Mouse (Mus musculus) liver, embryonic 11.5 days (tissue): ENCODE measurements around the gene Mplkip. TPM values are rescaled to one million over a fixed set of nuclear protein-coding genes. Genes with fewer than 3 reads are reported as not detected.

Experiments used
- ATAC-seq: fragments of 200-750 bp; cut with Nextera tagmentation; replicated peaks from 2 replicates; pipeline ENCODE4 v1.8.0; 2017; ENCODE audit warnings: moderate number of reproducible peaks, mild to moderate bottlenecking, moderate TSS enrichment, moderate library complexity; ENCODE audit not compliant: low FRiP score
- DNase-seq: peaks from one replicate; pipeline ENCODE4 v3.0.0-alpha.2; 2017; ENCODE audit warnings: low spot score
- H3K27ac ChIP-seq: fragments of 300-500 bp; sonication (generic); 2 replicates; pipeline ENCODE4 v1.5.1; 2014; ENCODE audit warnings: mild to moderate bottlenecking, low read depth, low read length, control low read depth
- H3K27me3 ChIP-seq: fragments of 300-500 bp; sonication (generic); replicated peaks from 2 replicates; pipeline ENCODE4 v1.6.1; 2014; ENCODE audit warnings: low read length, mixed read lengths; ENCODE audit not compliant: control insufficient read depth, insufficient read depth
- H3K36me3 ChIP-seq: fragments of 300-500 bp; sonication (generic); 2 replicates; pipeline ENCODE4 v1.6.1; 2014; ENCODE audit warnings: mild to moderate bottlenecking, low read length, moderate library complexity, mixed read lengths; ENCODE audit not compliant: control insufficient read depth, insufficient read depth
- H3K4me1 ChIP-seq: fragments of 300-500 bp; sonication (generic); replicated peaks from 2 replicates; pipeline ENCODE4 v1.6.1; 2014; ENCODE audit warnings: low read length, mixed read lengths; ENCODE audit not compliant: control insufficient read depth, insufficient read depth
- H3K4me2 ChIP-seq: fragments of 300-500 bp; sonication (generic); 2 replicates; pipeline ENCODE4 v1.6.1; 2014; ENCODE audit warnings: mild to moderate bottlenecking, control low read depth, moderate library complexity
- H3K4me3 ChIP-seq: fragments of 300-500 bp; sonication (generic); 2 replicates; pipeline ENCODE4 v1.5.1; 2014; ENCODE audit warnings: low read depth, low read length, control low read depth
- H3K9ac ChIP-seq: fragments of 300-500 bp; sonication (generic); 2 replicates; pipeline ENCODE4 v1.6.1; 2014; ENCODE audit warnings: low read depth, low read length, control low read depth
- H3K9me3 ChIP-seq: fragments of 300-500 bp; sonication (generic); 2 replicates; pipeline ENCODE4 v1.6.1; 2016; ENCODE audit warnings: low read length, inconsistent platforms, mixed read lengths; ENCODE audit not compliant: control insufficient read depth
- WGBS: fragments of 180-500 bp; shearing (Covaris S2); extraction: QIAGEN DNeasy Blood & Tissue Kit; methylation state at CpG from one replicate; pipeline ENCODE4 v1.1.7; 2014; 5-methylcytosine and 5-hydroxymethylcytosine counted together
- polyA plus RNA-seq: library from polyadenylated mRNA; unstranded; fragments of >200 nt; fragmentation: Nextera tagmentation; extraction: Ambion mirVana; gene quantifications from 2 replicates; pipeline ENCODE4 v1.2.1, GENCODE M21; 2014

Mplkip gene
- polyA plus RNA-seq, 1 experiment from 2014 or later = 55.7 TPM

DNA sequence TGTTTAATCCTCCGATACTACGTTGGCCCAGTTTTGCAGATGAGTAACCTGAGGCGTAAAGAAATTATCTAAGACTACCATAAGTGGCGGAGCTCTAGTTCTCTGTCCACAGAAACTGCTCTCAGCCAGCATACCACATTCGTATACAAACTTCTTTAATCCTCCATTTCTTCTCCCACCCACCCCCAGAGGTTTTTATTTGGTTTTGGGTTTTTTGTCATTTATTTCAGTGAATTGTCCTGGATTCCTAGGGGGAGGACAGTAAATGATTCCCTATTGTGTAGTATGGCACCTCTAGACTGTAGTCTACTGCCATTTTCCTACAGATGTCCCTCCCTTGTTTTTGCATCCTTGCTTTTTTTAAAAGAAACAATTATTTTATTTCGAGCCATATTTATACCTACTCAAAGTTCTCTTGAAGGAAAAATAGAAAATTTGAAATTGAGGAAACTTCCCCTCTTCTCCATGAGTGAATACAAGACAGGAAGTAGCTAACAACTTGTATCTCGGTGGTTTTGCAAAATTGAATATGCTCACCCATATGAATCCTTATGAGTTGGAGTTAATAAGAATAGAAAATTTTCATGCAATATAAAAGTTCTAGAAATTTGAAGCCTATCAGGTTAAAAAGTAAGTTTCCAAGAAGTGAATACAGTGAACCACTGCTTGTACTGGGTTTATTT, 1.0 kb downstream of the Mplkip start:
- no peak for DNase-seq
- peak overlapping the region; percentile 83 for H3K4me3 ChIP-seq
- H3K36me3 ChIP-seq = no peaks in the 10 kb centered on the region
- H3K27me3 ChIP-seq = no peaks in the 10 kb centered on the region
- H3K9me3 ChIP-seq = no peaks in the 10 kb centered on the region
- H3K4me2 ChIP-seq = peak overlapping the region; percentile 71
- no peak for ATAC-seq
- WGBS = 8% methylated on average over 7 of the region's 7 CpGs
- peak overlapping the region; percentile 92 for H3K27ac ChIP-seq
- peak overlapping the region; percentile 95 for H3K9ac ChIP-seq
- peaks cover 4% of the 10 kb centered on the region; the same call in 1 of the 2 replicates for H3K4me1 ChIP-seq

DNA sequence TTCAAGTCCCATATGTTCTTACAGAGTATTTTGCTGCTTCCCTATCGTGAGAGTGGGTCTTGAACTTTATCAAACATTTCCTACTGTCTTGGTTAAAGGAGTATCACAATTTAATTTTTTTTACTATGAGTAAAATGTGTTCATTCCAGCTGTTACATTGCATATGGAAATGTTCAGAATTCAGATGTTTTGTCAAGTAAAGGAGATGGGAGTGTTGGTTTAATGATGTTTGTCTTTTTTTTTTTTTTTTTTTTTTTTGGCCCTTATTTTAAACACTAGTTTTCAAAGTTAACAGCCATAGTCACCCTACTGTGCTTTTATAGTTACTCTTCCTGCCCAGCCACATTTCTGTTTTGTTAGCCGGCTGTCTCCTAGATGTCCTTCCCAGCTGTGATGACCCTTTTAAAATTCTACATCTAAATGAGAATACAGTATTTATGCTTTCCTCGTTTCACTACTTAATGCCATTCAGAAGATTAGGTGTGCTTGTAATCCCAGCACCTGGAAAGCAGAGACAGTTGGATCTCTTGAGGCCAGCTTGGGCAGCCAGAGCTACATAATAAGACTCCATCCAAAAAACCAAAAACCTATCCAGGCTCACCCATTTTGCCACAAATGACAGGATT, 5.2 kb downstream of the Mplkip start:
- no peak overlapping the region for H3K9ac ChIP-seq
- H3K4me3 ChIP-seq = no peak overlapping the region
- no peak overlapping the region for H3K27ac ChIP-seq
- H3K9me3 ChIP-seq = no peaks in the 10 kb centered on the region
- 86% methylated on average over 3 of the region's 3 CpGs for WGBS
- ATAC-seq (no peak), DNase-seq (no peak)
- no peaks in the 10 kb centered on the region for H3K4me1 ChIP-seq
- no peaks in the 10 kb centered on the region for H3K27me3 ChIP-seq
- no peaks in the 10 kb centered on the region for H3K36me3 ChIP-seq
- H3K4me2 ChIP-seq = no peak overlapping the region

DNA sequence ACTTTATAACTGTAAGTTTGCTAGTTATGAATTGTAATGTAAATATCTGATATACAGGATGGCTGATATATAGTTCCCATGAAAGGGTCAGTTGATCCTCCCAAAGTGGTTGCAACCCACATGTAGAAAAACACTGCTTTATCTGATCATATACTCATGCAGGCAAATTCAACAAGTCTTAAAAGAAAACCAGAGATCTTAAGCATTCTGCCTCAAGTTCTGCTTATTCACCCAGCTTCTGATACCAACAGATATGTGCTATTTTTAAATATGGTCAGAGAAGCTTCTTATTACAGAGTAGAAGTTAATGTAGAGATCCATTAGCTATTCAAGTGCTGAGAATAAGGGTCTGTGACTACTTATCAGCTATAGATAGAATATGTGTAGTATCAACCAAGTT, 6.3 kb downstream of the Mplkip start:
- no peak overlapping the region for H3K9ac ChIP-seq
- no peak for ATAC-seq
- no peaks in the 10 kb centered on the region for H3K9me3 ChIP-seq
- no peaks in the 10 kb centered on the region for H3K36me3 ChIP-seq
- H3K4me1 ChIP-seq = no peaks in the 10 kb centered on the region
- no peak for DNase-seq
- no peak overlapping the region for H3K27ac ChIP-seq
- no peak overlapping the region for H3K4me3 ChIP-seq
- H3K27me3 ChIP-seq = no peaks in the 10 kb centered on the region
- H3K4me2 ChIP-seq = no peak overlapping the region

DNA sequence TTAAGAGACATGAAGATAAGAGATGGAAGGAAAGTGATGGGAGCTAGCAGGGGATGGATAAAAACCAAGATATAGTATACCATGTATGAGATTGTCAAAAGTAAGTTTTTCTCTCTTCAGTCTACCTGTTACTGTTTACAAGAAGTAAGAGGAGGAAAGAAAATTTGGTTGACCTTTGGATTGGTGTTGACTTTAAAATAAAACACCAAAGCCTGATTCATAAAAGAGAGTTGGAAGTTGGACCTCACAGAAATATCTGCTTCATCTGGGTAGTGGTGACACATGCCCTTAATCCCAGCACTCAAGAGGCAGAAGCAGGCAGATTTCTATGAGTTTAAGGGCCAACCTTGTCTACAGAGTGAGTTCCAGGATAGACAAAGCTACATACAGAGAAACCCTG, 7.3 kb downstream of the Mplkip start:
- DNase-seq = no peak
- ATAC-seq = no peak
- Histone ChIP-seq H3K4me2 (no peak overlapping the region), H3K27ac (no peak overlapping the region), H3K4me1 (no peaks in the 10 kb centered on the region), H3K9me3 (no peaks in the 10 kb centered on the region), H3K9ac (no peak overlapping the region), H3K36me3 (no peaks in the 10 kb centered on the region), H3K4me3 (no peak overlapping the region), H3K27me3 (no peaks in the 10 kb centered on the region)

DNA sequence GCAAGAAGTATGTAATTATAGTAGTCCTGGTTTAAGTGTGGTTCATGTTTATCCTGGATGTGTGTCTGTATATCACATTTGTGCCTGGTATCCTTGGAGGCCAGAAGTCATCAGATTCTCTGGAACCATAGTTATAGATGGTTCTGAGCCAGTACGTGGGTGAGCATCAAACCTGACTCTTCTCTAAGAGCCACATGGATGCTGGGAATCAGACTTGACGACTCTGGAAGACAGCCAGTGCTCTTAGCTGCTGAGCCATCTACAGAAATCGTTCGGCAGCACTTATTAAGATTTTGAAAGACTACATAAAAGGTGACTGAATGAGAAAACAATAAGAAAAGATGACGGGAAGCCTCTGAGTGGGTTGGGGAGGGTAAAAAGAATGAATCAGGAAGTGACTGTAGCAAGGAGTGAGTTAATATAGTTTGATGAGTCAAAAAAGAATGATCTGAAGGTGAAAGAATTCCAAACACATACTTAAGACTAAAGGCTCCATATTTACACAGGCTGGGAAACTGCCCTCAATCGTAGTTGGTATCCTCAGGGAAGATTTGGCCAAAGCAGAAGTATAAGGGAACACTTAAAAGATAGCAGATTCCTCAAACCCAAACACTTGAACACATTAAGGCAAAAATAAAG, 10.3 kb downstream of the Mplkip start:
- Histone ChIP-seq H3K27me3 (no peaks in the 10 kb centered on the region), H3K4me3 (no peak overlapping the region), H3K27ac (no peak overlapping the region), H3K4me2 (no peak overlapping the region), H3K36me3 (no peaks in the 10 kb centered on the region), H3K4me1 (no peaks in the 10 kb centered on the region), H3K9ac (no peak overlapping the region), H3K9me3 (no peaks in the 10 kb centered on the region)
- no peak for ATAC-seq
- 84% methylated on average over 6 of the region's 6 CpGs for WGBS
- DNase-seq = no peak

DNA sequence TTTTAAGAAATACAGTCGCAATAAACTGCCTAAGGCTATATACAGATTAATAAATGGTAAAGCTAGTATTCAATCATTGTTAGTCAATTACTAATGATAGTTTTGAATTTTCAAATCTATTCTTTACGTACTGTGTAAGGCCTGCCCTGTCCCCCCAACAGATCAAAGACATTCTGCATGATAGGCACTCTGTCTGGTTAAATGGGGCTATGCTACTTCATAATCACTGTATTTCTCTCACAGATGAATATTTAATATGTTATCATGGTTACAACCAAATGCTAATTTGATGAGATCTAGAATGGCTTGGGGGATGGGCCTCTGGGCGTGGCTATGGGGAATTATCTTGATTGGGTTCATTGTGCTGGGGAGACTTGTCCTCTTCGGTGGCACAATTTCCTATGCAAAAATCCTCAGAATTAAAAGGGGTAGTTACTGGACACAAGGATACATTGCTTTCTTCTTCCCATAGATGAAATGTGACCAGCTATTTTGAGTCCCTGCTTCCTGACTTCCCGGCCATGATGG, 13.9 kb downstream of the Mplkip start:
- H3K4me2 ChIP-seq = no peak overlapping the region
- H3K36me3 ChIP-seq = no peaks in the 10 kb centered on the region
- H3K9me3 ChIP-seq = no peaks in the 10 kb centered on the region
- H3K4me3 ChIP-seq = no peak overlapping the region
- H3K27me3 ChIP-seq = no peaks in the 10 kb centered on the region
- H3K4me1 ChIP-seq = no peaks in the 10 kb centered on the region
- 85% methylated on average over 5 of the region's 5 CpGs for WGBS
- DNase-seq (no peak), ATAC-seq (no peak)
- no peak overlapping the region for H3K9ac ChIP-seq
- no peak overlapping the region for H3K27ac ChIP-seq

DNA sequence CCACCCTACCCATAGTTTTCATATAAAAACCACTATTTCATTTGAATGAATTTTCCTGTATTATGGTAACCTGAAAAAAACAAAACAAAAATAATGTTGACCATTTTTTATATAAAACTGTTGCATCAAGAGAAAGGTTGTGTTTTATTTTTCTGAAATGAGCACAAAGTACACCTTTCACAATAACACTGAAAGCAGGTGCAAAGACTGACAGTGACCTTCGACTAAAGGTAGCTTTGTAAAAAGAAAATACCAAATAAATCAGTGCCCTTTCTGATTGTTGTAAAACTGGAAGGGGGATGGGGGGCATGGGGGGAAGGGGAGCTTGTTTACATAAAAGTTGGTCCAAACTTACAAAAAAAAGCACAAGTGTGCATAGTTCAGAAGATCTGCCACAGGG, 22.4 kb downstream of the Mplkip start:
- WGBS = 92% methylated on average over 1 of the region's 1 CpGs
- no peak for DNase-seq

DNA sequence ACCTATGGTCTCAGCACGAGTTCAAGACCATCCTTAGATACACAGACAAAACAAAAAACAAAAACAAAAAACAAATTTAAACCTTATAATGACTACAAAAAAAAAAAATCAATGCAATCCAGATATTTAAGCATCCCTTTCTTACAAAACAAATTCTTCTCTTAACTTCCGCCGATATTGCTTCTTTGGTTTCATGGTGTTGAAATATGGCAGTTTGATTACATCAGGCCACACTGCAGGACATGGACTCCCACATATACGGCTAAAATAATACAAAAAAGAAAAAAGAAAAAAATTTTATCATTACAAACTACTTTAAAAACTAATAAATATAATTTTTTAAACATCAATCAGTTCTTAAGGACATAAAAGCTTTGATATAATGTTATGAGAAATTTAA, 32.9 kb downstream of the Mplkip start:
- 87% methylated on average over 4 of the region's 4 CpGs for WGBS
- Histone ChIP-seq H3K27ac (no peak overlapping the region), H3K27me3 (no peaks in the 10 kb centered on the region), H3K9me3 (no peaks in the 10 kb centered on the region), H3K4me3 (no peak overlapping the region), H3K4me2 (no peak overlapping the region), H3K9ac (no peak overlapping the region), H3K36me3 (peaks cover 5% of the 10 kb centered on the region; the same call in 1 of the 2 replicates), H3K4me1 (no peaks in the 10 kb centered on the region)
- DNase-seq = no peak
- no peak for ATAC-seq

More for the DNA sequence above, 22.4 kb downstream of the Mplkip start:
- no peak overlapping the region for H3K4me3 ChIP-seq
- no peak overlapping the region for H3K27ac ChIP-seq
- no peaks in the 10 kb centered on the region for H3K4me1 ChIP-seq
- ATAC-seq = no peak
- H3K4me2 ChIP-seq = no peak overlapping the region
- H3K9ac ChIP-seq = no peak overlapping the region
- no peaks in the 10 kb centered on the region for H3K27me3 ChIP-seq
- H3K9me3 ChIP-seq = no peaks in the 10 kb centered on the region
- H3K36me3 ChIP-seq = peaks cover 11% of the 10 kb centered on the region
